Mouse (Mus musculus) right cerebral cortex, postnatal 25 days (tissue): ENCODE results near the gene Fras1.

ENCODE experiments used
- DNase-seq: peaks from one replicate; pipeline ENCODE4 v3.0.0; 2022

The Fras1 gene

GRCm38 (mm10) chr5:96373567-96373985, at the start of gene Fras1:
Fras1 (plus strand) TSS chr5:96373955.
- no peak for DNase-seq

- no peak for DNase-seq
Measured at GRCm38 (mm10) chr5:96331048-96331737, 42.6 kb upstream of the Fras1 start.

DNA sequence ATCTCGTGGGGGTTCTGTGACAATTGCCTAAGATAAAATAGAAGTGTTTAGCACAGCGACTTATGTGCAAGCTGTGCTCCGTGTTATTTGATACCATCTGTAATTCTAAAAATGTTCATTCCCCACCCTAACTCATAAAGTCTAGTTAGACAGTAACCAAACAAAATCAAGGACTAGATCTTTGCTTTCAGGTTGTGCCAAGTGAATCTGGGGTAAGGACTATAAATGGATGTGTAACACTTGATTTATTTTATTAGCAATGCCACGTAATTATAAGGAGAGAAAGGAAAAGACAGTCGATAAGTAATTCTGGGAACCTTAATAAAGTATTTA, 42.1 kb upstream of the Fras1 start:
- no peak for DNase-seq

DNA sequence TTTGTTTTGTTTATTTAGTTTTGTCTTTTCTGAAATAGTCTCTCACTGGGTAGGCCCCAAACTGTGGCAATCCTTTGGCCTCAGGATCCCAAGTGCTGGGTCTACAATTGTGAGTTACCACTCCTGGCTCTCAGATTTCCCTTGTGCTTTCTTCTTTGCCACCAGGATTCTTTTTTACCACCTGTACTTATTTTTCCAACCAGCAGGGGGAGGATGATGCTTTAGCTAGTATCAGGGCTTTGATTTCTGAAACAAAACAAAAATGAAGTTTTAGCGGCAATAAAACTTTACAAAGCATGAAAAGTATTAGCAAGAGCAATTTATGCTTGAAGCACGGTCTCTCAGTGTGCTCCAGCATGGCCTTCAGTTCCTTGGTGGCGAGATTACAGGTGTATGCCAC, 39.8 kb upstream of the Fras1 start:
- DNase-seq, result no peak

DNA sequence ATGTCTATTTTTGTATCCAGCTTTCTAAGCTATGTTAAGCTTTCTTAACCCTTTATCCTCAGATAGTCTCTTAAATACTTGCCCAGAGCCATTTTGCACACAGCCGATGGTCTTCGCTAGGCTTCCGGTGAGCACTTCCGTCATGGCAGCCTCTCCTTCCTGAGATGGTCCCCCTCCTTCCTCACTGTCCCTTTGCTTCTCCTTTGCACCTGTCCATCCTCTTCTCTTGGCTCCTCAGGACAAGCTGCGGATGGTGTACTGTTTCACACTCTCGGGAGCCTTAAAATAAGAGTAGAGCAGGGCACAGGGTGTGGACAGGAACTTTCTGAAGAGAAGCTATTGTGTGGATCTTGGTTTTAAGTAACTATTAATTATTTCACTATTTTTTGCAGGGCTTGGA, 33.2 kb upstream of the Fras1 start:
- DNase-seq, result no peak

GRCm38 (mm10) chr5:96344983-96345382, 28.8 kb upstream of the Fras1 start:
- no peak for DNase-seq

GRCm38 (mm10) chr5:96351963-96352362, 21.8 kb upstream of the Fras1 start:
- no peak for DNase-seq

DNA sequence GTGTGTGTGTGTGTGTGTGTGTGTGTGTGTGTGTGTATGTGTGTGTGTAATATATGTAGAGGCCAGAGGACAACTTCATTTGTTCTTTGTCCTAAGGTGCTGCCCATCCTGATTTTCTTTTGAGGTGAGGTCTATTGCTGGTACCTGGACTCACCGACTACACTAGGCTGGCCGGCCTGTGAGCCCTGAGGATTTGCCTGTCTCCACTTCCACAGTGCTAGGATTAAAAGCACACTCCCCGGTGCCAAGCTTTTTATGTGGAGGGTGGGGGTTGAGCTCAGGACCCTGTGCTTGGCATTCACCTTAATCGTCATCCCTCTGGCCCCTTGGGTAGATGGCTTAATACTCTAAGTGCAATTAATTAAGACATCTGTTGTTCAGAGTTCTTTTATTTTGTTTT, 9.8 kb upstream of the Fras1 start:
- no peak for DNase-seq

DNA sequence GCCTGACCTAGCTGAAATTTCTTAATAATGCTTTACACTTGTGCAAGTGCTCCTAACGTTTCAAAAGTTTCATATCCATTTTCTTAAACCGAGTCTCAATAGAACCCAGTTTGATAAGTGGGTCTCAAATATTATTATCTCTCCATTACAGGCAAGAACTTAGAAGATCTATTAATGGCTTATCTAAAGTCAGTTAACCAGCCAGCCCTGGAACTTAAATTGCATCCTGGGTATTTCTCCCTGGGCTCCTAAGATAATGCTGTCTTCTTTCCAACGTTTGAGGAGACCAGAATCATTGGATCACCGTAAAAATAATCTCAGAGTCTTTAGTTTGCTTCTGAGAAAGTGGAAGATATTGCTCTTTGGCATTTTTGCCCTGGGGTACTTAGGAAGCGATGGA, 8.2 kb upstream of the Fras1 start:
- DNase-seq, result no peak

DNA sequence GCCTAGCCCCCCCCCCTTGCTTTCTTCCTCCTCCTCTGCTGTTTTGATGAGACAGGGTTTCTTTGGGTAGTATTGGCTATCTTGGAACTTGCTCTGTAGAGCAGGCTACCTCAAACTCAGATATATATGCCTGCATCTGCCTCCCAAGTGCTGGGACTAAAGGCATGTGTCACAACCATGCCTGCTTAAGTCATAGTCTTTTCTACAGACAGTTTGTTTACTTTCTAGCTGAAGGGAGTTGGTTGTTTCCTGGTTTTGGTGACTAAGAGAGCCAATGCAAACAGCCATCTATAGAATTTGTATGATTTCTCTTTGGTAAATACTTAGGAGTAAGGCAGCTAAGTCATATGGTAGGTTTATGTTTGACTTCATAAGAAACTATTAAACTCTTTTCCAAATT, 6.5 kb upstream of the Fras1 start:
- DNase-seq, result no peak

GRCm38 (mm10) chr5:96373106-96373505, 649 bp upstream of the Fras1 start:
- no peak for DNase-seq

DNA sequence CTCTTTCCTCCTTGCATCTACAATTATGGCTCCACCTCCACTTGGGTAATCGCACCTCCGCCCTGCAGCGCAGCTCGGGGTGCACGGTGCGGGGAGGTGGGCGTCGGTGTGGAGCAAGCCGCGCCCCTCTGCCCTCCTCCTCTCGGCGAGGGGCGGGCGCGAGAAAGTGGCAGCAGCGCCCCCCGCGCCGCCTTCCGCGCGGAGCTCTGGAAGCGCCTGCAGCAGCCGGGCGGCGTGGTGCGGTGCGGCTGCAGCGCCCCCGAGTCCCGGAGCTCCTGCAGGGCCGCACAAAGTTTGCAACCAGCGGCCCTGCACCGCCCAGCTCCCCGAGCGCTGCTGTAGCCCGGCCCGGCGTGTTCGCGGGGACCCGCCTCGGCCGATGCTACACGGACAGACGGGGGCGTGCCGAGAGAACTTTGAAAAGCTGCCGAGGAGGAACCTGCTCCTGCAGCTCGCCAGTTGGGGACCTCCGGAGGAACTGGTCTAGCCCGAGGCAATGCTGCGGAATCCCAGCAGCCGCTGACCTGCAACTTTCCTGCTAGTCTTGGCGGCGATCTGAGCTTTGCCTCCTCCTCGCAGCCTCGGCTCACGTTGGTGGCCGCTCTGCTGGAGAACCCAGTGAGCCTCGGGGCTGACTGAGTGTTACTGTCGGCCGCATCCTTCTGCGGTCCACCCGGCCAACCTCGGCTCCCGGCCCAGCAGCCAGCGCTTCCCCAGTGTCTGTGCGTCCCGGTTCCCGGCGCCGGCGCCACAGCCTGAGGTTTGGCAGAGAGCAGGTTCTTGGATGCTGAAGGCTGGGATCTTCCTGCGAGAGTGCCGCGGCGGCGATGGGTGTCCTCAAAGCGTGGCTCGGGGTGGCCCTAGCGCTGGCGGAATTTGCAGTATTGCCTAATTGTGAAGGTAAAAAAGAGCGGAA, 489 bp downstream of the Fras1 start:
- DNase-seq, result peak; percentile 70

GRCm38 (mm10) chr5:96375391-96375831, 1.7 kb downstream of the Fras1 start:
- no peak for DNase-seq

GRCm38 (mm10) chr5:96376216-96376615, 2.5 kb downstream of the Fras1 start:
- no peak for DNase-seq

- no peak for DNase-seq
Measured at GRCm38 (mm10) chr5:96386138-96386933, 12.6 kb downstream of the Fras1 start.

- DNase-seq, result no peak
Measured at GRCm38 (mm10) chr5:96388306-96388705, 14.6 kb downstream of the Fras1 start.

GRCm38 (mm10) chr5:96389963-96390623, 16.3 kb downstream of the Fras1 start:
- no peak for DNase-seq

- no peak for DNase-seq
Measured at GRCm38 (mm10) chr5:96391086-96391485, 17.3 kb downstream of the Fras1 start.

GRCm38 (mm10) chr5:96394947-96395346, 21.2 kb downstream of the Fras1 start:
- no peak for DNase-seq

DNA sequence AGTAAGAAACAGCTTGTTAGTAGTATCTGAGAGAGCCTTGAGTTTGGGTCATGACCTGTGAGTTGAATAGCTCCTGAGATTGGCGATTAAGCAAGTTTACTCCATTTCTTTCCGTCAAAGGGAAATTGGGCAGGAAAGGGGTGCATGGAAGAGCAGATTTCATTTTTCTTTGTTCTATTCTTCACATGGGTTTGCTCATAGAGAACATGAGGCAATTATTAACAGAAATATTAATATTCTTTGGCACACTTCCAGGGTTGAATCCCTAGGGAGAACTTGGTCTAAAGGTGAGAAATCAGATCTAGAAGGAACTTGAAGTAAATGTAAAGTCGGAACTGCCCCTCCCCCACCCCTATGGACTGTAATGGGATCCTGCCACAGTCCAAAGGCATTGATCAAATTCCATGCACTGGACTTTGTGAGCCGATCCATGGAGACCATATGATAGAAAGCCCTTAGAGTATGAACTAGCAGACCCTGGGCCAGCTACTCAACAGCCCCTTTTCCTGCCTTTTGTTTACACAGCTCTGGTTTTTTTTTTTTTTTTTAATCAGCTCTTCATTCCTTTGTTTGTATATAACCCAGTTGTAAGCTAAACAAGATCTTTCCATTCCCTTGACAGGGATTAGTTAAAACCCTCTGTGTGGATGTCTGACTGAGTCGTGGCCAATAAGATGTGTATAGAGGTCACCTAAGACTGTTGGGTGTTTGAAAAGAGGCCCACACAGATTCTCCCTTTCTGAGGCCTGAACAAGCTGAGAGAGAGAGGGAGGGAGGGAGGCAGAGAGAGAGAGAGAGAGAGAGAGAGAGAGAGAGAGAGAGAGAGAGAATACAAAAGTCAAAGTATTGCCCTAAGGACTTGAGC, 22.3 kb downstream of the Fras1 start:
- no peak for DNase-seq

GRCm38 (mm10) chr5:96402555-96402954, 28.8 kb downstream of the Fras1 start:
- DNase-seq, result no peak
